Mouse (Mus musculus): ENCODE results near the gene Rfx2. TPM values are rescaled to one million over a fixed set of nuclear protein-coding genes. Genes with fewer than 3 reads are reported as not detected.

Gene Rfx2
- polyA plus RNA-seq, 1 experiment from 2014 or later = 5.9 TPM

DNA sequence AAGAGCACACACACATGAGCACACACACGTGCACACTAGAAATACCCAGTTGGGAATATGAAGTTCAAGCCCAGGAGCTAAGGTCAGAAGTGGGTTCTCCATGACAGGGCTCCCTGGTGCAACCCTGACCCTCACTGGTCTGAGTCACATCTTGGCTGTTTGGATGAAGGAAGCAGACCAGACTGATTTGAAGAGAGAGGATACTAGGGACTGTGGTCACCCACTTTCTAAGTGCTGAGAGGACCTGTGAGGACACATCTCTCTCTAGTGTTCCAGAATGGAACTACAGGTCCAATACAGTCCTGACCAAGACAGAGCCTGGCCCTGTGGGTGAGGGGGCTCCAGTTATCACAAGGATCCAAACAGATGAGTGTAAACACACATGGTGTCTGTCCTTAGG, 25.0 kb downstream of the Rfx2 start:
- no peaks in the 10 kb centered on the region for H3K9me3 ChIP-seq (ENCODE audit: low read length)
- DNase-seq (ENCODE audit: low spot score) = no peak
- ATAC-seq = no peak
- no peak overlapping the region for H3K27ac ChIP-seq (ENCODE audit: low read length)
- no peaks in the 10 kb centered on the region for H3K27me3 ChIP-seq (replicated peaks; ENCODE audit: insufficient read depth, low read length)
- no peaks in the 10 kb centered on the region for H3K36me3 ChIP-seq (ENCODE audit: insufficient read depth, low read length)
- peaks cover 7% of the 10 kb centered on the region; the same call in 1 of the 2 replicates for H3K4me1 ChIP-seq (ENCODE audit: insufficient read depth, low read depth, low read length)
- 100% methylated on average over 1 of the region's 1 CpGs for WGBS
- no peak overlapping the region for H3K4me3 ChIP-seq (ENCODE audit: low read depth, low read length)
- H3K4me2 ChIP-seq (replicated peaks; ENCODE audit: low read depth, low read length) = no peak overlapping the region
- H3K9ac ChIP-seq (replicated peaks; ENCODE audit: low read depth) = no peak overlapping the region
- TF ChIP-seq EP300 (IDR thresholded peaks at IDR 0.05) (no peak), CTCF (IDR thresholded peaks at IDR 0.05) (peak; percentile 50)

- 45% methylated on average over 5 of the region's 5 CpGs for WGBS
- Histone ChIP-seq H3K9me3 (ENCODE audit: low read length) (no peaks in the 10 kb centered on the region), H3K27ac (ENCODE audit: low read length) (no peak overlapping the region), H3K9ac (replicated peaks; ENCODE audit: low read depth) (no peak overlapping the region), H3K27me3 (replicated peaks; ENCODE audit: insufficient read depth, low read length) (no peaks in the 10 kb centered on the region), H3K4me1 (ENCODE audit: insufficient read depth, low read depth, low read length) (no peaks in the 10 kb centered on the region), H3K36me3 (ENCODE audit: insufficient read depth, low read length) (no peaks in the 10 kb centered on the region), H3K4me2 (replicated peaks; ENCODE audit: low read depth, low read length) (no peak overlapping the region), H3K4me3 (ENCODE audit: low read depth, low read length) (no peak overlapping the region)
- no peak for DNase-seq (ENCODE audit: low spot score)
- no peak for TF ChIP-seq CTCF (IDR thresholded peaks at IDR 0.05)
- TF ChIP-seq EP300 (IDR thresholded peaks at IDR 0.05) = no peak
- ATAC-seq = no peak
These were observed 25.9 kb downstream of the Rfx2 start for GRCm38 (mm10) chr17:56804952-56805351.

DNA sequence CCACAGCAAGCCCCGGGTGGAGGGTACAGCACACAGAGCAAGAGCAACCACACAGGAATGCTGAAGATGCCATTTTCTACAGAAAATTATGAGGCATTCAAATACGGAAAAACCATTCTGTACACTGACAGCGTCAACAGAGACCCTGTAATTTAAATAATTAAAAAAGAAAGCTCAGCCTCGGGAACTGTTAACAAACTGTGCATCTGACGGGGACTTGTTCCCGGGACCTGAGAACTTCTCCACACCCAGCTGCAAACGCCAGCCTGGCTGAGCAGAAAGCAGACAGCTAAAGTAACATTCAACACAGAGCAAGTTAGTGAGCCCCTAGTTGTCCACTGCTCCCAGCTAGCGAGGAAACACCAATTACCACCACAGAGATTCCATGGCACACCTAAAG, 28.7 kb downstream of the Rfx2 start:
- H3K36me3 ChIP-seq (ENCODE audit: insufficient read depth, low read length) = no peaks in the 10 kb centered on the region
- no peak for ATAC-seq
- no peak overlapping the region for H3K4me3 ChIP-seq (ENCODE audit: low read depth, low read length)
- no peak for TF ChIP-seq CTCF (IDR thresholded peaks at IDR 0.05)
- TF ChIP-seq EP300 (IDR thresholded peaks at IDR 0.05) = no peak
- no peaks in the 10 kb centered on the region for H3K9me3 ChIP-seq (ENCODE audit: low read length)
- WGBS = 75% methylated on average over 8 of the region's 8 CpGs
- no peak overlapping the region for H3K4me2 ChIP-seq (replicated peaks; ENCODE audit: low read depth, low read length)
- H3K27me3 ChIP-seq (replicated peaks; ENCODE audit: insufficient read depth, low read length) = no peaks in the 10 kb centered on the region
- H3K27ac ChIP-seq (ENCODE audit: low read length) = no peak overlapping the region
- no peak for DNase-seq (ENCODE audit: low spot score)
- no peak overlapping the region for H3K9ac ChIP-seq (replicated peaks; ENCODE audit: low read depth)
- no peaks in the 10 kb centered on the region for H3K4me1 ChIP-seq (ENCODE audit: insufficient read depth, low read depth, low read length)

DNA sequence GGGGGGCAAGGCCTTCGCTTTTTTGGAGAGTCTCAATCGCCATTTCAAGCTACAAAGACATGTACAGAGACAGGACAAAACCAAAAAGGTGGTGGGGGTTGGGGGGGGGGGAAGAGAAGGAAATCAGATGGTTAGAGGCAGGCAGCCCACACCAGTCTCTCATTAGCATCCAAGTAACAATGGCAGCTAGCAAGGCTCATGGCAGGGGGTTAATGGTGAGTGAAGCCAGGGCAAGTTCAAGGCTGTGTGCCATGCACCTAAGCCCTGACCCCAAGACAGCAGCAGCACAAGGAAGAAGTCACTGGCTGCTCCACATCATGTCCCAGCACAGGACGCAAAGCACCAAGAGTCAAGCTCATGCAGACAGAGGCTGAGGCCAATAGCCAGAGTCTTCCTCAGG, 31.5 kb downstream of the Rfx2 start:
- TF ChIP-seq EP300 (IDR thresholded peaks at IDR 0.05) = no peak
- TF ChIP-seq CTCF (IDR thresholded peaks at IDR 0.05) = no peak
- no peak for ATAC-seq
- no peak overlapping the region for H3K4me2 ChIP-seq (replicated peaks; ENCODE audit: low read depth, low read length)
- no peaks in the 10 kb centered on the region for H3K9me3 ChIP-seq (ENCODE audit: low read length)
- no peaks in the 10 kb centered on the region for H3K36me3 ChIP-seq (ENCODE audit: insufficient read depth, low read length)
- no peak for DNase-seq (ENCODE audit: low spot score)
- H3K27me3 ChIP-seq (replicated peaks; ENCODE audit: insufficient read depth, low read length) = no peaks in the 10 kb centered on the region
- WGBS = 84% methylated on average over 3 of the region's 3 CpGs
- no peak overlapping the region for H3K4me3 ChIP-seq (ENCODE audit: low read depth, low read length)
- no peak overlapping the region for H3K27ac ChIP-seq (ENCODE audit: low read length)
- no peak overlapping the region for H3K9ac ChIP-seq (replicated peaks; ENCODE audit: low read depth)
- no peaks in the 10 kb centered on the region for H3K4me1 ChIP-seq (ENCODE audit: insufficient read depth, low read depth, low read length)

- TF ChIP-seq CTCF (IDR thresholded peaks at IDR 0.05) (no peak), EP300 (IDR thresholded peaks at IDR 0.05) (no peak)
- 61% methylated on average over 6 of the region's 6 CpGs for WGBS
- H3K9ac ChIP-seq (replicated peaks; ENCODE audit: low read depth) = no peak overlapping the region
- no peaks in the 10 kb centered on the region for H3K36me3 ChIP-seq (ENCODE audit: insufficient read depth, low read length)
- no peak overlapping the region for H3K27ac ChIP-seq (ENCODE audit: low read length)
- H3K9me3 ChIP-seq (ENCODE audit: low read length) = no peaks in the 10 kb centered on the region
- ATAC-seq (no peak), DNase-seq (ENCODE audit: low spot score) (no peak)
- H3K27me3 ChIP-seq (replicated peaks; ENCODE audit: insufficient read depth, low read length) = no peaks in the 10 kb centered on the region
- H3K4me3 ChIP-seq (ENCODE audit: low read depth, low read length) = no peak overlapping the region
- no peaks in the 10 kb centered on the region for H3K4me1 ChIP-seq (ENCODE audit: insufficient read depth, low read depth, low read length)
- H3K4me2 ChIP-seq (replicated peaks; ENCODE audit: low read depth, low read length) = no peak overlapping the region
These were observed 37.0 kb downstream of the Rfx2 start for GRCm38 (mm10) chr17:56793614-56794319.

- H3K27ac ChIP-seq (ENCODE audit: low read length) = no peak overlapping the region
- H3K9me3 ChIP-seq (ENCODE audit: low read length) = no peaks in the 10 kb centered on the region
- 75% methylated on average over 3 of the region's 3 CpGs for whole genome bisulfite sequencing
- DNase-seq (ENCODE audit: low spot score) (no peak), ATAC-seq (no peak)
- H3K4me2 ChIP-seq (replicated peaks; ENCODE audit: low read depth, low read length) = no peak overlapping the region
- no peaks in the 10 kb centered on the region for H3K4me1 ChIP-seq (ENCODE audit: insufficient read depth, low read depth, low read length)
- TF ChIP-seq EP300 (IDR thresholded peaks at IDR 0.05) (no peak), CTCF (IDR thresholded peaks at IDR 0.05) (no peak)
- H3K4me3 ChIP-seq (ENCODE audit: low read depth, low read length) = no peak overlapping the region
- no peak overlapping the region for H3K9ac ChIP-seq (replicated peaks; ENCODE audit: low read depth)
- H3K36me3 ChIP-seq (ENCODE audit: insufficient read depth, low read length) = no peaks in the 10 kb centered on the region
- H3K27me3 ChIP-seq (replicated peaks; ENCODE audit: insufficient read depth, low read length) = no peaks in the 10 kb centered on the region
These were observed 38.2 kb downstream of the Rfx2 start for GRCm38 (mm10) chr17:56792588-56792987.
